Mouse (Mus musculus): ENCODE data around the gene Ftl1. TPM values are rescaled to one million over a fixed set of nuclear protein-coding genes. Genes with fewer than 3 reads are reported as not detected.

Gene Ftl1
- polyA plus RNA-seq, 1 experiment = 5,956 TPM

- peak overlapping the region; percentile 79 for H3K27ac ChIP-seq (ENCODE audit: insufficient read depth, low read length)
- 0 out of 2 replicates have a peak overlapping the region, but pooled peaks have one; percentile 9 for H3K9ac ChIP-seq (ENCODE audit: low read depth, poor library complexity, severe bottlenecking)
- H3K27me3 ChIP-seq (ENCODE audit: control insufficient read depth, insufficient read depth, low read length, poor library complexity, severe bottlenecking) = no peaks in the 10 kb centered on the region
- no peaks in the 10 kb centered on the region for H3K9me3 ChIP-seq (replicated peaks; ENCODE audit: control insufficient read depth, insufficient read depth, low read length, poor library complexity, severe bottlenecking)
- TF ChIP-seq CTCF (IDR thresholded peaks at IDR 0.05; ENCODE audit: low read depth, low read length) (no peak), EP300 (IDR thresholded peaks at IDR 0.05; ENCODE audit: insufficient read depth, low read depth, low read length) (no peak), POLR2A (IDR thresholded peaks at IDR 0.05; ENCODE audit: insufficient read depth, low read length) (no peak)
- 0 out of 2 replicates have a peak, but pooled peaks cover 5% of the 10 kb centered on the region for H3K36me3 ChIP-seq (ENCODE audit: control insufficient read depth, insufficient read depth, low read length, poor library complexity, severe bottlenecking)
- peaks cover 3% of the 10 kb centered on the region for H3K4me1 ChIP-seq (ENCODE audit: control insufficient read depth, insufficient read depth, low read length)
- H3K4me3 ChIP-seq (ENCODE audit: low read depth, low read length) = no peak overlapping the region
These were observed 9.7 kb downstream of the Ftl1 start for GRCm38 (mm10) chr7:45449974-45450373.

- Histone ChIP-seq H3K36me3 (ENCODE audit: control insufficient read depth, insufficient read depth, low read length, poor library complexity, severe bottlenecking) (0 out of 2 replicates have a peak, but pooled peaks cover 7% of the 10 kb centered on the region), H3K4me3 (ENCODE audit: low read depth, low read length) (peak overlapping the region; percentile 62), H3K27me3 (ENCODE audit: control insufficient read depth, insufficient read depth, low read length, poor library complexity, severe bottlenecking) (no peaks in the 10 kb centered on the region), H3K9me3 (replicated peaks; ENCODE audit: control insufficient read depth, insufficient read depth, low read length, poor library complexity, severe bottlenecking) (no peaks in the 10 kb centered on the region), H3K9ac (ENCODE audit: low read depth, poor library complexity, severe bottlenecking) (peak overlapping the region; percentile 24), H3K27ac (ENCODE audit: insufficient read depth, low read length) (peak overlapping the region; percentile 85), H3K4me1 (ENCODE audit: control insufficient read depth, insufficient read depth, low read length) (peaks cover 3% of the 10 kb centered on the region)
- TF ChIP-seq POLR2A (IDR thresholded peaks at IDR 0.05; ENCODE audit: insufficient read depth, low read length) = no peak
- TF ChIP-seq EP300 (IDR thresholded peaks at IDR 0.05; ENCODE audit: insufficient read depth, low read depth, low read length) = no peak
- peak; percentile 75 for TF ChIP-seq CTCF (IDR thresholded peaks at IDR 0.05; ENCODE audit: low read depth, low read length)
These were observed 12.2 kb downstream of the Ftl1 start for GRCm38 (mm10) chr7:45447325-45447990.

DNA sequence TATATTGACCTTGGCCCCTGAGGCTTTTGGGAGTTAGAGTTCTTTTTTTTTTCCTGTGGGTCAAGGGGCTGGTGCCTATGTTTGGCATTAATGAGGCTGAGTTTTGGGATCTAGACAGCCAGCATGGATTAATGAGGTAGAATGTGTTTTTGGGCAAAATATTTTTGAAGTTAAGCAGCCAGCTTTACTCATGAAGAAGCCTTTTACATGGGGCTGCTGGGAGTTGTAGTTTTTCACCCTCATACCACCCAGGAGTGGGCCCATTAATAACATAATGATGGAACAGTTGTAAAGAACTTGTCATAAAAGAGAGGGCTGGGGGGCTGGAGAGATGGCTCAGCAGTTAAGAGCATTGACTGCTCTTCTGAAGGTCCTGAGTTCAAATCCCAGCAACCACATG lies 13.1 kb downstream of the Ftl1 start:
- no peak overlapping the region for H3K27ac ChIP-seq (ENCODE audit: insufficient read depth, low read length)
- TF ChIP-seq EP300 (IDR thresholded peaks at IDR 0.05; ENCODE audit: insufficient read depth, low read depth, low read length) (no peak), POLR2A (IDR thresholded peaks at IDR 0.05; ENCODE audit: insufficient read depth, low read length) (no peak), CTCF (IDR thresholded peaks at IDR 0.05; ENCODE audit: low read depth, low read length) (no peak)
- H3K4me3 ChIP-seq (ENCODE audit: low read depth, low read length) = no peak overlapping the region
- no peaks in the 10 kb centered on the region for H3K27me3 ChIP-seq (ENCODE audit: control insufficient read depth, insufficient read depth, low read length, poor library complexity, severe bottlenecking)
- H3K9me3 ChIP-seq (replicated peaks; ENCODE audit: control insufficient read depth, insufficient read depth, low read length, poor library complexity, severe bottlenecking) = no peaks in the 10 kb centered on the region
- H3K9ac ChIP-seq (ENCODE audit: low read depth, poor library complexity, severe bottlenecking) = no peak overlapping the region
- 0 out of 2 replicates have a peak, but pooled peaks cover 2% of the 10 kb centered on the region for H3K36me3 ChIP-seq (ENCODE audit: control insufficient read depth, insufficient read depth, low read length, poor library complexity, severe bottlenecking)
- H3K4me1 ChIP-seq (ENCODE audit: control insufficient read depth, insufficient read depth, low read length) = peaks cover 3% of the 10 kb centered on the region

DNA sequence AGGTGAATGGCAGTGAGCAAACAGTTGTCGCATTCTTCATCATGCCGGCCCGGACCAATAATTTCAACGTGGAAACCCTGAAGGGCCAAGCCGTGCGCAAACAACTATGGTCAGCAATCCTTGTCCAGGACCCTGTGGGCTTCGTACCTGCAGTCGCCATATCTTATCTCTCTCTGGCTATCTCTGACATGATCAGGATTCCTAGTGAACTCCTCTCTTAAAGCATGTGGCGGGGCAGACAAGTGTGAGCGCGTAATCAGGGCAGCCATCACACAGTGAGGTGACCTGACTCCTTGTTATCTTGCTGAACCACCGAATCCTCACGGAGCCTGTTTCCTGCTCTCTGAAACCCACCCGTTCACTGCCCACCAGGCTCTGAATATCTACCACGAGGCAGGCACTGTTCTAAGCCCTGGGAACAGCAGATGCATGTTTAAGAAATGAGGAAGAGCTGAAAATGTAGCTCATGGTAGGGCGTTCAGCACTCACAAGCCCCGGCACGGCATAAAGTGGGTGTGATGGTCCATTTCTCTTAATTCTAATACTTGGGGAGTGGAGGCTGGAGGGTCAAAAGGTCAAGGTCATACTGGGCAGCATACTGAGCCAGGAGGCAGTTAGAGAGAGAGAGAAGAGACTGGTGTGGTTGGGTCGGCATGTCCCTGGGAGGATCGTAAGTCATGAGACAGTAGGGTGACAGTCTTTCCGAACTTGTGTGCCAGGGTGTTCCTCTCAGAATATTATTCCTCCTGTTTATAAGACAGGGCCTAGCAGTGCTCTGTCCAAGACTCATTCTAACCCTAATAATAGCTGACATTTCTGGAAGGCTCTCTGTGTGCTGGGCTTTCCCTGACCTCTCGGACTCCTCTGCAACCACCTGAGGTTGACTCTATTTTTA lies 15.9 kb downstream of the Ftl1 start:
- TF ChIP-seq EP300 (IDR thresholded peaks at IDR 0.05; ENCODE audit: insufficient read depth, low read depth, low read length) (no peak), POLR2A (IDR thresholded peaks at IDR 0.05; ENCODE audit: insufficient read depth, low read length) (no peak), CTCF (IDR thresholded peaks at IDR 0.05; ENCODE audit: low read depth, low read length) (no peak)
- no peaks in the 10 kb centered on the region for H3K9me3 ChIP-seq (replicated peaks; ENCODE audit: control insufficient read depth, insufficient read depth, low read length, poor library complexity, severe bottlenecking)
- H3K9ac ChIP-seq (ENCODE audit: low read depth, poor library complexity, severe bottlenecking) = no peak overlapping the region
- H3K36me3 ChIP-seq (ENCODE audit: control insufficient read depth, insufficient read depth, low read length, poor library complexity, severe bottlenecking) = 0 out of 2 replicates have a peak, but pooled peaks cover 2% of the 10 kb centered on the region
- H3K4me1 ChIP-seq (ENCODE audit: control insufficient read depth, insufficient read depth, low read length) = no peaks in the 10 kb centered on the region
- H3K27ac ChIP-seq (ENCODE audit: insufficient read depth, low read length) = no peak overlapping the region
- H3K27me3 ChIP-seq (ENCODE audit: control insufficient read depth, insufficient read depth, low read length, poor library complexity, severe bottlenecking) = no peaks in the 10 kb centered on the region
- no peak overlapping the region for H3K4me3 ChIP-seq (ENCODE audit: low read depth, low read length)

GRCm38 (mm10) chr7:45437521-45438276 lies 22.0 kb downstream of the Ftl1 start, which contains the start of gene Ruvbl2:
TSS of gene Ruvbl2 (minus strand) at chr7:45438096.
- peaks cover 8% of the 10 kb centered on the region for H3K4me1 ChIP-seq (ENCODE audit: control insufficient read depth, insufficient read depth, low read length)
- TF ChIP-seq POLR2A (IDR thresholded peaks at IDR 0.05; ENCODE audit: insufficient read depth, low read length) (no peak), CTCF (IDR thresholded peaks at IDR 0.05; ENCODE audit: low read depth, low read length) (peak; percentile 63)
- H3K27me3 ChIP-seq (ENCODE audit: control insufficient read depth, insufficient read depth, low read length, poor library complexity, severe bottlenecking) = no peaks in the 10 kb centered on the region
- 0 out of 2 replicates have a peak within 1 kb of the TSS, but pooled peaks have one; percentile 2 for H3K27ac ChIP-seq (ENCODE audit: insufficient read depth, low read length)
- H3K9ac ChIP-seq (ENCODE audit: low read depth, poor library complexity, severe bottlenecking) = peak within 1 kb of the TSS; percentile 29; the same call in 1 of the 2 replicates
- no peaks in the 10 kb centered on the region for H3K9me3 ChIP-seq (replicated peaks; ENCODE audit: control insufficient read depth, insufficient read depth, low read length, poor library complexity, severe bottlenecking)
- H3K4me3 ChIP-seq (ENCODE audit: low read depth, low read length) = peak within 1 kb of the TSS; percentile 41
- H3K36me3 ChIP-seq (ENCODE audit: control insufficient read depth, insufficient read depth, low read length, poor library complexity, severe bottlenecking) = no peaks in the 10 kb centered on the region
